Mouse (Mus musculus) B cell, adult 62 days (primary cell): ENCODE data around the gene Kat7. TPM values are rescaled to one million over a fixed set of nuclear protein-coding genes. Genes with fewer than 3 reads are reported as not detected.

Source experiments
- total RNA-seq: library from RNA; stranded (reverse); gene quantifications from 4 replicates; pipeline ENCODE4 v1.2.4, GENCODE M21; 2023

The Kat7 gene
- 115 to 133 TPM (median 124 TPM) in 4 replicates for total RNA-seq

DNA sequence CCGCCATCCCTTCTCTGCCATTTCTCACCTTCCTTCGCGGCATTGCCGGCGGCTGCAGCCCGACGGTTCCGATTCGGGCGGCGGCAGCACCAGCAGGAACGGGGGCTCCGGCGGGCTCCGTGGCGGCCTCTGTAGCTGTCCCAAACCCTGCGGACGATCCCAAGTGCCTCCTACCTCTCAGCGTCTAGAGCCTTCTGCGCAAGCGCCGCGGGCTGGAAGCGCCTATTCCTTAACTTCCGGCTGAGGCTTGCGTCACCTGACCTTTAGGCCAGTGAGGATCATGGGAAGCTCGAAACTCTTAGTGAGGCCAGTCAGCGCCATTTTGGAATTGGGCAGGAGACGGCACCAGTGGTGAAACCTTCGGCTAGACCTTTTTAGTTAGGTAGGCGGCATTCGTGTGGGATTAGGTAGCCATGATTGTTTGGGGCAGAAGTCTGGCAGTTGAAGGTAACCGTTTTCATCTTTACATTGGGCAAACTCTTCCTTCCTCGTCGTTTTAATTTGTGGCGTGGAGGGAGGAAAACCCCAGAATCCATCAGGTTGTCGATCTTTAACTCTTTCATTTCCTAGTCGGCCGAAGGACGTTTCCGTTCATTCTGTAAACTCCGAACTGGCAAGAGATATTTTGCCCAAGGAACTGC is at the start of gene Kat7:
Gene Kat7, minus strand, starts transcription at position 240 of the 641 bp plus-strand sequence.

DNA sequence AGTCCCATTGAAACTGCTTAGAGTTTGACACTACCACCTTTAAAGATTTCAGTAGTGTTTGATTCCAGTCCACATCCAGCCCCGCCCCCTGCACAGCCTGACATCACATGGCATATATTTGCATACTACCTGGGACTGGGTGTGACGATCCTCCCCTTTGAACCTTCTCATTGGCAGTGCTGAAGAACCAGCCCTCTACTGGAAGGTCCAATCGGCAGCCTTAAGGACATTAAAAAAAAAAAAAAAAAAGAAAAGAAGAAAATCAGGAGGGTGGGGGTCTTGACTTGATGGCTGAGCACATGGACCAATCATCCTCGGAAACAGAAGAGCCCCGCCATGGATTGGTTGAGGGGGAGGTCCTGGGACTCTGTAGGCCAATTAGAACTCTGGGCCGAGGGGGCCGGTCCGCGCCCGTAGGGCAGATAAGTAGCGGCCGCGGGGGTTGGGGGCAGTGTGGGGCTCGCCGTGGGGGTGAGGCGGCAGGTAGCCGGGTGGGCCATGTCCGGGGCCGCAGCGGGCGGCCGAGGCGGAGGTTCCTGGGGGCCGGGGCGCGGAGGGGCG is 26.6 kb upstream of the Kat7 start, which contains the start of gene Fam117a:
Gene Fam117a, plus strand, starts transcription at position 451 of the 561 bp plus-strand sequence.

DNA sequence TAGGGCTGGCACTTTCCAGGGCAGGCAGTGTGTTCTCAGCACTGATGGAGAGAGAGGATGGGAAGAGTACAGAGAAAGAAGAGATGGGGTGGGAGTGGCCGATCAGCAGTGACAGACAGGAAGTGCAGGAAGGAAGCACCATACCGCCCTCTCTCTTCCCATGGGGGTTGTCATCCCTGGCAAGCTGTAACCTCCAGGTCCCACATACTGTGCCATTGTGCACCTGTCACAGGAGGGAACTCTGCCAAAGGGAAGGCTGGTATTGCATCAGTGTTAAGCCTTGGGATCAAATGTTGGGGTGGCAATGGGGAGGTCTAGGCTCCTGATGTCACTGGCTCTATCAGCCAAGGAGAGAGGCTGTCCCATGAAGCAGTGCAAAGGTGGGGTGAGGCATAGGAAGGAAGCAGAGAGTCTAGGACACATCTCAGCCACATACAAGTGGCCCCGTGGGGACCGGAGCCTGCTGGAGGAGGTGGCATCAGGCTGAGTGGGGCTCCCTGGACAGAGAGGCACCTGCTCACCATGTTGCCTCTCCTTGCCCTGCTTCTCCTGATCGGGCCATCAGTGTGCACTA is 48.8 kb downstream of the Kat7 start, which contains the start of gene Tac4:
Gene Tac4, plus strand, starts transcription at position 352 of the 574 bp plus-strand sequence.

Other genes starting within 250 kb of the Kat7 start
- gene Itga3, start 233.4 kb downstream of the Kat7 start, total RNA-seq, result 0.32 to 0.55 TPM (median 0.52 TPM) in 4 replicates
- not detected in 4 replicates for gene Dlx3, start 190.1 kb downstream of the Kat7 start, total RNA-seq
- not detected in 4 replicates for gene Dlx4, start 164.0 kb downstream of the Kat7 start, total RNA-seq
- gene Tac4, start 48.7 kb downstream of the Kat7 start, total RNA-seq, result 0.63 to 1.3 TPM (median 0.98 TPM) in 4 replicates
- gene Fam117a, start 26.8 kb upstream of the Kat7 start, total RNA-seq, result 56.1 to 70.4 TPM (median 63.3 TPM) in 4 replicates
- gene Slc35b1, start 74.4 kb upstream of the Kat7 start, total RNA-seq, result 64.8 to 73.8 TPM (median 71.9 TPM) in 4 replicates
- 106 to 124 TPM (median 112 TPM) in 4 replicates for gene Spop, start 103.8 kb upstream of the Kat7 start, total RNA-seq
- gene Nxph3, start 204.3 kb upstream of the Kat7 start, total RNA-seq, result not detected in 4 replicates